Mouse (Mus musculus) lung, embryonic 14.5 days (tissue): ENCODE measurements around the gene Map4k3. TPM values are rescaled to one million over a fixed set of nuclear protein-coding genes. Genes with fewer than 3 reads are reported as not detected.

ENCODE experiments used
- ATAC-seq: fragments of 200-750 bp; cut with Nextera tagmentation; 2 replicates; pipeline ENCODE4 v1.8.0; 2017; ENCODE audit warnings: mild to moderate bottlenecking, moderate TSS enrichment, moderate library complexity; ENCODE audit not compliant: insufficient read depth
- DNase-seq: peaks from one replicate; pipeline ENCODE4 v3.0.0-alpha.2; 2015
- H3K27ac ChIP-seq: fragments of 300-500 bp; sonication (generic); 2 replicates; pipeline ENCODE4 v1.5.1; 2014; ENCODE audit warnings: low read depth, mild to moderate bottlenecking, moderate library complexity
- H3K27me3 ChIP-seq: fragments of 300-500 bp; sonication (generic); 2 replicates; pipeline ENCODE4 v1.6.1; 2014; ENCODE audit warnings: low read length, control low read depth; ENCODE audit not compliant: insufficient read depth
- H3K36me3 ChIP-seq: fragments of 300-500 bp; sonication (generic); 2 replicates; pipeline ENCODE4 v1.6.1; 2014; ENCODE audit warnings: control low read depth; ENCODE audit not compliant: insufficient read depth
- H3K4me1 ChIP-seq: fragments of 300-500 bp; sonication (generic); 2 replicates; pipeline ENCODE4 v1.6.1; 2014; ENCODE audit warnings: antibody characterized with exemption, control low read depth; ENCODE audit not compliant: insufficient read depth
- H3K4me2 ChIP-seq: fragments of 300-500 bp; sonication (generic); 2 replicates; pipeline ENCODE4 v1.6.1; 2014; ENCODE audit warnings: mild to moderate bottlenecking
- H3K4me3 ChIP-seq: fragments of 300-500 bp; sonication (generic); 2 replicates; pipeline ENCODE4 v1.5.1; 2014; ENCODE audit warnings: low read depth, low read length
- H3K9ac ChIP-seq: fragments of 300-500 bp; sonication (generic); 2 replicates; pipeline ENCODE4 v1.6.1; 2014
- H3K9me3 ChIP-seq: fragments of 300-500 bp; sonication (generic); 2 replicates; pipeline ENCODE4 v1.6.1; 2016; ENCODE audit warnings: low read depth, low read length, control low read depth
- CTCF ChIP-seq: IDR thresholded peaks from 2 replicates; pipeline ENCODE4 v1.5.1; 2016; ENCODE audit warnings: antibody characterized with exemption, low read depth
- WGBS: fragments of 180-500 bp; shearing (Covaris S2); extraction: QIAGEN DNeasy Blood & Tissue Kit; methylation state at CpG from one replicate; pipeline ENCODE4 v1.1.7; 2014; 5-methylcytosine and 5-hydroxymethylcytosine counted together
- polyA plus RNA-seq: library from polyadenylated mRNA; unstranded; fragments of >200 nt; fragmentation: Nextera tagmentation; extraction: Ambion mirVana; gene quantifications from 2 replicates; pipeline ENCODE4 v1.2.1, GENCODE M21; 2014

The Map4k3 gene
- polyA plus RNA-seq, 1 experiment from 2014 or later: 64.7 TPM

- H3K4me1 ChIP-seq: no peaks in the 10 kb centered on the region
- H3K9ac ChIP-seq: no peak overlapping the region
- no peak overlapping the region for H3K4me2 ChIP-seq
- H3K9me3 ChIP-seq: no peaks in the 10 kb centered on the region
- DNase-seq (no peak), ATAC-seq (no peak)
- no peak overlapping the region for H3K27ac ChIP-seq
- 79% methylated on average over 4 of the region's 4 CpGs for WGBS
- H3K36me3 ChIP-seq: no peaks in the 10 kb centered on the region
- H3K27me3 ChIP-seq: no peaks in the 10 kb centered on the region
- peak; percentile 21 for TF ChIP-seq CTCF
- H3K4me3 ChIP-seq: no peak overlapping the region
These were observed 168.5 kb downstream of the Map4k3 start for GRCm38 (mm10) chr17:80559745-80560144.

GRCm38 (mm10) chr17:80559050-80559449, 169.2 kb downstream of the Map4k3 start:
- DNase-seq (peak; percentile 80), ATAC-seq (no peak)
- Histone ChIP-seq H3K4me3 (no peak overlapping the region), H3K9ac (no peak overlapping the region), H3K4me2 (no peak overlapping the region), H3K27ac (no peak overlapping the region), H3K27me3 (no peaks in the 10 kb centered on the region), H3K36me3 (no peaks in the 10 kb centered on the region), H3K4me1 (no peaks in the 10 kb centered on the region), H3K9me3 (no peaks in the 10 kb centered on the region)
- WGBS: 34% methylated on average over 11 of the region's 11 CpGs
- peak; percentile 49 for TF ChIP-seq CTCF

- no peak overlapping the region for H3K9ac ChIP-seq
- ATAC-seq (no peak), DNase-seq (no peak)
- WGBS: 69% methylated on average over 14 of the region's 14 CpGs
- H3K4me2 ChIP-seq: no peak overlapping the region
- H3K27ac ChIP-seq: no peak overlapping the region
- no peaks in the 10 kb centered on the region for H3K4me1 ChIP-seq
- no peak for TF ChIP-seq CTCF
- H3K4me3 ChIP-seq: no peak overlapping the region
- no peaks in the 10 kb centered on the region for H3K27me3 ChIP-seq
- H3K9me3 ChIP-seq: no peaks in the 10 kb centered on the region
- no peaks in the 10 kb centered on the region for H3K36me3 ChIP-seq
These were observed 169.7 kb downstream of the Map4k3 start for GRCm38 (mm10) chr17:80558583-80558982.

- no peak for DNase-seq
- H3K36me3 ChIP-seq: no peaks in the 10 kb centered on the region
- H3K27me3 ChIP-seq: no peaks in the 10 kb centered on the region
- WGBS: 90% methylated on average over 5 of the region's 5 CpGs
- TF ChIP-seq CTCF: peak; percentile 30
- H3K9ac ChIP-seq: no peak overlapping the region
- no peak overlapping the region for H3K4me2 ChIP-seq
- no peak for ATAC-seq
- H3K4me1 ChIP-seq: no peaks in the 10 kb centered on the region
- H3K9me3 ChIP-seq: no peaks in the 10 kb centered on the region
- no peak overlapping the region for H3K27ac ChIP-seq
- H3K4me3 ChIP-seq: no peak overlapping the region
These were observed 170.8 kb downstream of the Map4k3 start for GRCm38 (mm10) chr17:80557461-80557860.

- no peaks in the 10 kb centered on the region for H3K4me1 ChIP-seq
- peak overlapping the region; percentile 67 for H3K4me2 ChIP-seq
- peak overlapping the region; percentile 54 for H3K4me3 ChIP-seq
- no peak overlapping the region for H3K27ac ChIP-seq
- H3K36me3 ChIP-seq: no peaks in the 10 kb centered on the region
- H3K27me3 ChIP-seq: no peaks in the 10 kb centered on the region
- TF ChIP-seq CTCF: peak; percentile 76
- DNase-seq (peak; percentile 98), ATAC-seq (peak; percentile 84)
- H3K9ac ChIP-seq: peak overlapping the region; percentile 55
- H3K9me3 ChIP-seq: no peaks in the 10 kb centered on the region
- WGBS: 5% methylated on average over 35 of the region's 35 CpGs
These were observed 174.7 kb downstream of the Map4k3 start for GRCm38 (mm10) chr17:80553318-80554270.

- DNase-seq (no peak), ATAC-seq (no peak)
- H3K27ac ChIP-seq: no peak overlapping the region
- no peaks in the 10 kb centered on the region for H3K36me3 ChIP-seq
- TF ChIP-seq CTCF: no peak
- WGBS: 73% methylated on average over 4 of the region's 4 CpGs
- no peak overlapping the region; the same call in 1 of the 2 replicates for H3K4me3 ChIP-seq
- H3K27me3 ChIP-seq: no peaks in the 10 kb centered on the region
- H3K4me2 ChIP-seq: peak overlapping the region; percentile 67
- no peaks in the 10 kb centered on the region for H3K9me3 ChIP-seq
- H3K9ac ChIP-seq: no peak overlapping the region
- no peaks in the 10 kb centered on the region for H3K4me1 ChIP-seq
These were observed 175.6 kb downstream of the Map4k3 start for GRCm38 (mm10) chr17:80552653-80553052.

- Histone ChIP-seq H3K4me1 (no peaks in the 10 kb centered on the region), H3K4me2 (no peak overlapping the region), H3K9me3 (no peaks in the 10 kb centered on the region), H3K27me3 (no peaks in the 10 kb centered on the region), H3K4me3 (no peak overlapping the region), H3K27ac (no peak overlapping the region), H3K9ac (no peak overlapping the region), H3K36me3 (no peaks in the 10 kb centered on the region)
- ATAC-seq: no peak
- DNase-seq: no peak
- TF ChIP-seq CTCF: no peak
- WGBS: 83% methylated on average over 15 of the region's 15 CpGs
These were observed 177.3 kb downstream of the Map4k3 start for GRCm38 (mm10) chr17:80550981-80551380.
